Mouse (Mus musculus): ENCODE measurements at regions not wholly inside any gene's neighbourhood (a gene's known extent, or its start where the extent isn't known, plus 50 kb on each side); places are given as distances from the start of the nearest gene placed in this dataset.

DNA sequence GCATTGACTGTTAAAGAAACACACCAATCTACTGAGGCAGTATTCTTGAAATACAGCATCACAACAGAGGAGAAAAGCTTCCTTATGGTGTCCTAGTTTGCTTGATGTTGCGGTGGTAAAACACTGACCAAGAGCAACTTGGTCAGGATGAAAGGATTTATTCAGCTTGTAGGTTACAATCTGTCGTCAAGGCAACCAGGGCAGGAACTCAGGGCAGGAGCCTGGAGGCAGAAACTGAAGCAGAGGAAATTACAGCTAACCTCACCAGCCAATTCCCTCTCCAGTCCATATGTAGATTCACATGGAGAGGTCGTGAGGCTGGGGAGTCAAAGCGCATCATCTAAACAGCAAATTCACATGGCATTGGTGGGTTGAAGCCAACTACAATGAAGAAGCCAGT lies 86.3 kb upstream of the Rxfp2 start:
- TF ChIP-seq ZC3H11A (IDR thresholded peaks at IDR 0.05; ENCODE audit: borderline replicate concordance, low read depth, low read length) (no peak), HCFC1 (IDR thresholded peaks at IDR 0.05; ENCODE audit: borderline replicate concordance, insufficient read depth, low read length) (no peak), MAFK (IDR thresholded peaks at IDR 0.05; ENCODE audit: insufficient read depth, low read depth, low read length) (no peak), ZNF384 (IDR thresholded peaks at IDR 0.05; ENCODE audit: low read depth, low read length) (no peak)

All from ES-E14 (cell line).